Mouse (Mus musculus): ENCODE measurements around the gene Arhgef17. TPM values are rescaled to one million over a fixed set of nuclear protein-coding genes. Genes with fewer than 3 reads are reported as not detected.

Arhgef17 gene
- polyA plus RNA-seq, 1 experiment from 2014 or later, result 8.0 TPM

GRCm38 (mm10) chr7:100893249-100894056 lies 38.5 kb downstream of the Arhgef17 start:
- WGBS, result 61% methylated on average over 20 of the region's 20 CpGs
- Histone ChIP-seq H3K9ac (no peak overlapping the region), H3K9me3 (no peaks in the 10 kb centered on the region), H3K27ac (peak overlapping the region; percentile 27), H3K4me3 (no peak overlapping the region; the same call in 1 of the 2 replicates), H3K27me3 (no peaks in the 10 kb centered on the region), H3K4me1 (peaks cover 35% of the 10 kb centered on the region), H3K4me2 (peak overlapping the region; percentile 96; the same call in 1 of the 2 replicates), H3K36me3 (peaks cover 29% of the 10 kb centered on the region)
- peak; percentile 15; the same call in 1 of the 2 replicates for ATAC-seq (ENCODE audit: insufficient number of reproducible peaks, low FRiP score, low TSS enrichment, low read depth)

- Histone ChIP-seq H3K4me2 (no peak overlapping the region), H3K4me3 (no peak overlapping the region), H3K4me1 (no peaks in the 10 kb centered on the region), H3K27ac (no peak overlapping the region), H3K36me3 (peaks cover 66% of the 10 kb centered on the region), H3K9me3 (no peaks in the 10 kb centered on the region), H3K9ac (no peak overlapping the region), H3K27me3 (no peaks in the 10 kb centered on the region)
- ATAC-seq (ENCODE audit: insufficient number of reproducible peaks, low FRiP score, low TSS enrichment, low read depth), result no peak
- 30% methylated on average over 3 of the region's 3 CpGs for WGBS
Measured at GRCm38 (mm10) chr7:100886535-100886934, 45.4 kb downstream of the Arhgef17 start.

GRCm38 (mm10) chr7:100884460-100884859 lies 47.4 kb downstream of the Arhgef17 start:
- no peak for ATAC-seq (ENCODE audit: insufficient number of reproducible peaks, low FRiP score, low TSS enrichment, low read depth)
- Histone ChIP-seq H3K9ac (0 out of 2 replicates have a peak overlapping the region, but pooled peaks have one; percentile 4), H3K27ac (no peak overlapping the region), H3K36me3 (peaks cover 72% of the 10 kb centered on the region), H3K4me2 (no peak overlapping the region), H3K4me3 (no peak overlapping the region), H3K4me1 (no peaks in the 10 kb centered on the region), H3K9me3 (no peaks in the 10 kb centered on the region), H3K27me3 (no peaks in the 10 kb centered on the region)
- WGBS, result 88% methylated on average over 4 of the region's 4 CpGs

GRCm38 (mm10) chr7:100881950-100882349 lies 50.0 kb downstream of the Arhgef17 start:
- Histone ChIP-seq H3K4me1 (no peaks in the 10 kb centered on the region), H3K4me3 (no peak overlapping the region), H3K9me3 (no peaks in the 10 kb centered on the region), H3K9ac (no peak overlapping the region), H3K27ac (no peak overlapping the region), H3K36me3 (peaks cover 88% of the 10 kb centered on the region), H3K4me2 (no peak overlapping the region), H3K27me3 (no peaks in the 10 kb centered on the region)
- ATAC-seq (ENCODE audit: insufficient number of reproducible peaks, low FRiP score, low TSS enrichment, low read depth), result no peak
- WGBS, result 84% methylated on average over 4 of the region's 4 CpGs

GRCm38 (mm10) chr7:100881531-100881930 lies 50.4 kb downstream of the Arhgef17 start:
- Histone ChIP-seq H3K9ac (no peak overlapping the region), H3K4me2 (no peak overlapping the region), H3K27me3 (no peaks in the 10 kb centered on the region), H3K27ac (no peak overlapping the region), H3K4me1 (no peaks in the 10 kb centered on the region), H3K36me3 (peaks cover 93% of the 10 kb centered on the region), H3K9me3 (no peaks in the 10 kb centered on the region), H3K4me3 (no peak overlapping the region)
- ATAC-seq (ENCODE audit: insufficient number of reproducible peaks, low FRiP score, low TSS enrichment, low read depth), result no peak
- WGBS, result 88% methylated on average over 9 of the region's 9 CpGs

- H3K9me3 ChIP-seq, result no peaks in the 10 kb centered on the region
- H3K4me1 ChIP-seq, result no peaks in the 10 kb centered on the region
- H3K27me3 ChIP-seq, result no peaks in the 10 kb centered on the region
- no peak overlapping the region for H3K4me3 ChIP-seq
- H3K9ac ChIP-seq, result no peak overlapping the region
- H3K27ac ChIP-seq, result no peak overlapping the region
- H3K36me3 ChIP-seq, result peaks cover 97% of the 10 kb centered on the region
- no peak overlapping the region for H3K4me2 ChIP-seq
- no peak for ATAC-seq (ENCODE audit: insufficient number of reproducible peaks, low FRiP score, low TSS enrichment, low read depth)
- WGBS, result 29% methylated on average over 20 of the region's 20 CpGs
Measured at GRCm38 (mm10) chr7:100879595-100879994, 52.3 kb downstream of the Arhgef17 start.

GRCm38 (mm10) chr7:100876771-100877170 lies 55.1 kb downstream of the Arhgef17 start:
- Histone ChIP-seq H3K9me3 (no peaks in the 10 kb centered on the region), H3K4me3 (no peak overlapping the region), H3K4me1 (no peaks in the 10 kb centered on the region), H3K27ac (no peak overlapping the region), H3K36me3 (peaks cover 97% of the 10 kb centered on the region), H3K4me2 (no peak overlapping the region), H3K9ac (no peak overlapping the region), H3K27me3 (no peaks in the 10 kb centered on the region)
- 88% methylated on average over 9 of the region's 9 CpGs for WGBS
- no peak for ATAC-seq (ENCODE audit: insufficient number of reproducible peaks, low FRiP score, low TSS enrichment, low read depth)

GRCm38 (mm10) chr7:100876293-100876692 lies 55.6 kb downstream of the Arhgef17 start:
- WGBS, result 88% methylated on average over 13 of the region's 13 CpGs

GRCm38 (mm10) chr7:100875822-100876221 lies 56.1 kb downstream of the Arhgef17 start:
- Histone ChIP-seq H3K4me3 (no peak overlapping the region), H3K27ac (peak overlapping the region; percentile 67; the same call in 1 of the 2 replicates), H3K9me3 (no peaks in the 10 kb centered on the region), H3K9ac (no peak overlapping the region), H3K4me2 (no peak overlapping the region), H3K4me1 (no peaks in the 10 kb centered on the region), H3K27me3 (no peaks in the 10 kb centered on the region), H3K36me3 (peaks cover 96% of the 10 kb centered on the region)
- no peak for ATAC-seq (ENCODE audit: insufficient number of reproducible peaks, low FRiP score, low TSS enrichment, low read depth)
- 82% methylated on average over 1 of the region's 1 CpGs for WGBS

More at GRCm38 (mm10) chr7:100876293-100876692, 55.6 kb downstream of the Arhgef17 start:
- H3K9ac ChIP-seq, result no peak overlapping the region
- H3K9me3 ChIP-seq, result no peaks in the 10 kb centered on the region
- peak overlapping the region; percentile 67; the same call in 1 of the 2 replicates for H3K27ac ChIP-seq
- no peaks in the 10 kb centered on the region for H3K27me3 ChIP-seq
- H3K4me2 ChIP-seq, result no peak overlapping the region
- no peak overlapping the region for H3K4me3 ChIP-seq
- peaks cover 97% of the 10 kb centered on the region for H3K36me3 ChIP-seq
- ATAC-seq (ENCODE audit: insufficient number of reproducible peaks, low FRiP score, low TSS enrichment, low read depth), result no peak
- no peaks in the 10 kb centered on the region for H3K4me1 ChIP-seq

GRCm38 (mm10) chr7:100873197-100873596 lies 58.7 kb downstream of the Arhgef17 start:
- Histone ChIP-seq H3K4me2 (no peak overlapping the region), H3K4me3 (no peak overlapping the region), H3K36me3 (peaks cover 77% of the 10 kb centered on the region), H3K27ac (no peak overlapping the region), H3K4me1 (peaks cover 3% of the 10 kb centered on the region; the same call in 1 of the 2 replicates), H3K27me3 (no peaks in the 10 kb centered on the region), H3K9ac (no peak overlapping the region), H3K9me3 (no peaks in the 10 kb centered on the region)
- no peak for ATAC-seq (ENCODE audit: insufficient number of reproducible peaks, low FRiP score, low TSS enrichment, low read depth)
- WGBS, result 91% methylated on average over 13 of the region's 13 CpGs

- Histone ChIP-seq H3K27me3 (no peaks in the 10 kb centered on the region), H3K4me1 (peaks cover 3% of the 10 kb centered on the region; the same call in 1 of the 2 replicates), H3K4me2 (no peak overlapping the region), H3K9me3 (no peaks in the 10 kb centered on the region), H3K9ac (no peak overlapping the region), H3K27ac (no peak overlapping the region), H3K36me3 (peaks cover 64% of the 10 kb centered on the region), H3K4me3 (no peak overlapping the region)
- no peak for ATAC-seq (ENCODE audit: insufficient number of reproducible peaks, low FRiP score, low TSS enrichment, low read depth)
- WGBS, result 71% methylated on average over 5 of the region's 5 CpGs
Measured at GRCm38 (mm10) chr7:100871892-100872291, 60.0 kb downstream of the Arhgef17 start.

GRCm38 (mm10) chr7:100871355-100871754 lies 60.6 kb downstream of the Arhgef17 start:
- Histone ChIP-seq H3K4me2 (no peak overlapping the region), H3K4me3 (no peak overlapping the region), H3K36me3 (peaks cover 58% of the 10 kb centered on the region), H3K4me1 (peaks cover 3% of the 10 kb centered on the region; the same call in 1 of the 2 replicates), H3K9ac (no peak overlapping the region), H3K27ac (no peak overlapping the region), H3K9me3 (no peaks in the 10 kb centered on the region), H3K27me3 (no peaks in the 10 kb centered on the region)
- 84% methylated on average over 4 of the region's 4 CpGs for WGBS
- ATAC-seq (ENCODE audit: insufficient number of reproducible peaks, low FRiP score, low TSS enrichment, low read depth), result no peak
